Mouse (Mus musculus): Measurements from ENCODE around the gene Rpl3.

- TF ChIP-seq CTCF (IDR thresholded peaks at IDR 0.05; ENCODE audit: low read depth, low read length) (no peak), GATA2 (IDR thresholded peaks at IDR 0.05; ENCODE audit: borderline replicate concordance, low read depth, low read length) (no peak)
Observed at GRCm38 (mm10) chr15:80075733-80076337, 15.8 kb downstream of the Rpl3 start.
